Mouse (Mus musculus) bone marrow, adult 2 months (tissue): ENCODE measurements around the gene Cdh5.

Experiments used
- CTCF ChIP-seq: fragments of 200-500 bp; IDR thresholded peaks from 2 replicates; pipeline ENCODE4 v1.5.1; 2011; ENCODE audit warnings: low read length, control low read depth; ENCODE audit not compliant: control insufficient read depth, insufficient read depth
- POLR2A ChIP-seq: fragments of 200-500 bp; IDR thresholded peaks from 2 replicates; pipeline ENCODE4 v1.6.1; 2011; ENCODE audit warnings: low read depth, mild to moderate bottlenecking, control low read depth, low read length, borderline replicate concordance; ENCODE audit not compliant: control insufficient read depth

DNA sequence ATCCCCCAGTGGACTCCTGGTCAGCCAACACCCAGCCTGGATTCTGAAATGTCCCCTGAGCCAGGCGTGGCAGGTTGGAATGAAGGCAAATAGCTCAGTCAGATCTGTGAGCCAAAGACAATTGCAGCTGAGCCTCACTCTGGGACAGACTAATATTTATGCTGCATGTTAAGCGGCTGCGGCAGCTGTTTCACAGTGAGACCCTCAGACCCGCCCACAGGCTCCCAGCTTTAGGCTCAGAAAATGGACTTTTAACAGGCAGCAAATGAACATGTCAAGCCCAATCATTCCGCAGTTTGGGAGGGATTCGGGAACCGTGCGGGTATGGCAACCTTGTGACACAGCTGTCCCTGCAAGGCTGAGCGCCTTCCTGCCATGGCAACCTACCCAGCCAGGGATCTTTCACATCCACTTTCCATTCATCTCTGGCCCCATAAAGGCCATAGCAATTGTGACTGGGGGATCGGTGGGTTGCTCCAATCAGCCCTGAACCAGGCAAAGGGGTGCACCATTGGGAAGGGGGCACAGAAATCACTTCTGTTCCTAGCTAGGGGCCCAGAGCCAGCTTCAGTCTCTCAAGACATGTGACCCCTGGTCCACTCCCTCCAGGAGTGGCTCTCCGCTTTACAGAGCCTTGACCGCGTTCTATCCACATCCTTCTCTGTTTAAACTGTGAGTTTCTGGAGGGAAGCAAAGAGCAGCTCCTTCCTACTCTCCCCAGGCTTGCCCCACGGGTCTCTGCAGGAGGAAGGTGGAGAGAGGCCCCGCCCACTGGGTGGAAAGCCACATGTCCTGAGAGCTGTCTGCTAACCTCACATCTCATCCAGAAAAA is 39.2 kb upstream of the Cdh5 start:
- TF ChIP-seq CTCF, result no peak
- no peak for TF ChIP-seq POLR2A
